Mouse (Mus musculus): ENCODE measurements around the gene Dusp16.
"Not testable (repeated sequence)": the region's sequence is repeated elsewhere in the genome, so short reads cannot be mapped to it uniquely, and the experiment has no call there.

DNA sequence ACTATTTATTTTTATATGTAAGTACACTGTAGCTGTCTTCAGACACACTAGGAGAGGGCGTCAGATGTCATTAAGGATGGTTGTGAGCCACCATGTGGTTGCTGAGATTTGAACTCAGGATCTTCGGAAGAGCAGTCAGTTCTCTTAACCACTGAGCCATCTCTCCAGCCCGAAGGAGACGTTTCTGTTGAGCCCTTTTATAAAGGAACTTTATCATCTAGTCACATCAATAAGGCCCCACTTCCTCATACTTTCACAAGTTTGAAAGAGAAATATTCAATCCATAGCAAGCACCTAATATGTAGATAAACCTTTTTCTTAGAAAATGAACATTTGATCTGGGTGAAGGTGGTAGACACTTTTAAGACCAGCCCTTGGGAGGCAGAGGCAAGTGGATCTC lies 113.1 kb downstream of the Dusp16 start:
- not testable (repeated sequence) for TF ChIP-seq E2F4 (IDR thresholded peaks at IDR 0.05; ENCODE audit: insufficient read depth); POLR2AphosphoS2 (IDR thresholded peaks at IDR 0.05; ENCODE audit: insufficient read length, low read depth); POLR2A (IDR thresholded peaks at IDR 0.05; ENCODE audit: insufficient read length, low read depth); CEBPB (IDR thresholded peaks at IDR 0.05; ENCODE audit: insufficient read depth, poor library complexity, severe bottlenecking); USF1 (IDR thresholded peaks at IDR 0.05; ENCODE audit: low read depth); MYOD1 (IDR thresholded peaks at IDR 0.05; ENCODE audit: control insufficient read depth in 1 of 3, insufficient read length in 2 of 3, low read depth in 2 of 3); MAX (IDR thresholded peaks at IDR 0.05; ENCODE audit: low read depth); REST (IDR thresholded peaks at IDR 0.05; ENCODE audit: insufficient read depth, insufficient read length); TCF12 (IDR thresholded peaks at IDR 0.05; ENCODE audit: insufficient read depth, poor library complexity, severe bottlenecking); MYOG (IDR thresholded peaks at IDR 0.05; ENCODE audit: control insufficient read depth in 1 of 3, insufficient read depth in 1 of 3, insufficient read length in 2 of 3, low read depth in 2 of 3)
